Mouse (Mus musculus) cortical plate, adult 2 months (tissue): ENCODE data around the gene Qk. TPM values are rescaled to one million over a fixed set of nuclear protein-coding genes. Genes with fewer than 3 reads are reported as not detected.
A peak's percentile ranks its signal among the peaks of the same experiment; 100 is the strongest.

Experiments used
- H3K27ac ChIP-seq: fragments of 200-500 bp; 2 replicates; pipeline ENCODE4 v1.5.1; 2012; ENCODE audit warnings: low read length, control low read depth, inconsistent platforms; ENCODE audit not compliant: insufficient read depth
- H3K4me1 ChIP-seq: fragments of 200-500 bp; 2 replicates; pipeline ENCODE4 v1.6.1; 2011; ENCODE audit warnings: low read length; ENCODE audit not compliant: control insufficient read depth, insufficient read depth
- H3K4me3 ChIP-seq: fragments of 200-500 bp; 2 replicates; pipeline ENCODE4 v1.5.1; 2011; ENCODE audit warnings: mild to moderate bottlenecking, low read length, control low read depth; ENCODE audit not compliant: insufficient read depth
- CTCF ChIP-seq: fragments of 200-500 bp; IDR thresholded peaks from 2 replicates; pipeline ENCODE4 v1.5.1; 2011; ENCODE audit warnings: mild to moderate bottlenecking, control low read depth, low read length; ENCODE audit not compliant: insufficient read depth; ENCODE audit errors: extremely low read depth
- POLR2A ChIP-seq: fragments of 200-500 bp; IDR thresholded peaks from 2 replicates; pipeline ENCODE4 v1.6.1; 2011; ENCODE audit warnings: mild to moderate bottlenecking, low read length, control low read depth; ENCODE audit not compliant: insufficient read depth; ENCODE audit errors: extremely low read depth
- polyA plus RNA-seq: library from polyadenylated mRNA; depleted of rRNA; stranded (reverse); fragments of >200 nt; gene quantifications from 2 replicates; pipeline ENCODE4 v1.2.3, GENCODE M21; 2012

The Qk gene
- polyA plus RNA-seq, 1 experiment = 285 TPM

DNA sequence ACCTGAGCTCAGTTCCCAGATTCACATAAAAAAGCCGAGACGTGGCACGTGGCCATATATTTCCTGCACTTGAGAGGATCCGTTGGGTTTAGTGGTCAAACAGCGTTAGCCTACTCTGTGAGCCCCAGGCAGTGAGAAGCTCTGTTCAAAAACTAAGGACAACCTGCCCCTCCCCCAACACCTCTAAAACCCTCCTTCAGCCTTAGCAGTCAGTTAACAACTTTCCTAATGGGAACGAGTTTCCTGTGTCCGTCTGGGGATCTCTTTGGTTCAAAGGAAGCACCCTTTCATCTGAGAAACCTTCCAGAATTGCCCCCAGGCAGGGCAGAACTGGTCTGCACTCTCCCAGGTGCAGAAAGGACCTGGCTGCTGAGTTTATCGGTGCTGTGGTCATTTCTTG lies 36.1 kb upstream of the Qk start:
- H3K4me1 ChIP-seq = no peaks in the 10 kb centered on the region; the same call in 1 of the 2 replicates
- H3K4me3 ChIP-seq = no peak overlapping the region
- no peak overlapping the region for H3K27ac ChIP-seq
- TF ChIP-seq POLR2A = no peak
- TF ChIP-seq CTCF = no peak

- TF ChIP-seq CTCF (no peak), POLR2A (no peak)
- H3K4me1 ChIP-seq = peaks cover 4% of the 10 kb centered on the region; the same call in 1 of the 2 replicates
- H3K27ac ChIP-seq = peak overlapping the region; percentile 44; the same call in 1 of the 2 replicates
- H3K4me3 ChIP-seq = no peak overlapping the region
These were observed 18.6 kb upstream of the Qk start for GRCm38 (mm10) chr17:10338286-10338685.

- Histone ChIP-seq H3K4me1 (peaks cover 4% of the 10 kb centered on the region; the same call in 1 of the 2 replicates), H3K27ac (peak overlapping the region; percentile 45), H3K4me3 (no peak overlapping the region)
- TF ChIP-seq POLR2A (no peak), CTCF (no peak)
These were observed 16.9 kb upstream of the Qk start for GRCm38 (mm10) chr17:10336558-10336957.

DNA sequence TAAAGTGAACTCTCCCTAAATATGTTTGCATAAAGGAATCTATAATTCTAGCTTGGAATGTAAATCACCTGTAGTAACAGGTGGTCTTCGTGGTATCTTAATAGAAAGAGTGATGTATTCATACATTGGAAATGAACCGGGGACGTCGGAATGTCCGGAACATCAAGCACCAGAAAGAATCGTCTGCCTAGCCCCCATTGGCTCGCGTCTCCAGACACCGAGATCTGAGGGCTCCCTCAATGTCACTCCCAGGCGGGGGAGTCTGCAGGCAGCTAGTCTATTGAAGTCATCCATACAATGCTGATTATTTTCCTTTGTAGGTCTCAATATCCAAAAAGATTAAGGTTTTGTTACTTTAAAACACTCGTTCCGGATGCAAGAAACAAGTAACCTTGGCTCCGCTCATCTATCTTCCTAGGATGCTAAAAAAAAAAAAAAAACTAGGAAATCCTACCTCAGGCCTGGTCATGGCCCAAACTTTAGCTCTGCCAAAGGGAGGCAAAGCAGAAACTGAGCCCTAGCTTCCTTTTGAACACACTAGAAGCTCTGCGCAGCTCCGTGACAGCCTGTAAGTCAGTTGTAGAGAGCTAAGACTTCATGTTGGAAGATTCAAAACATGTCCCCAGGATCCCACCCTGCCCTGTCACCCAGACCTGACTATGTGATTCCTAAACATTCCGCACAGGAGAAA lies 16.3 kb upstream of the Qk start:
- Histone ChIP-seq H3K4me1 (peaks cover 4% of the 10 kb centered on the region; the same call in 1 of the 2 replicates), H3K27ac (peak overlapping the region; percentile 45), H3K4me3 (peak overlapping the region; percentile 34)
- no peak for TF ChIP-seq CTCF
- TF ChIP-seq POLR2A = no peak

DNA sequence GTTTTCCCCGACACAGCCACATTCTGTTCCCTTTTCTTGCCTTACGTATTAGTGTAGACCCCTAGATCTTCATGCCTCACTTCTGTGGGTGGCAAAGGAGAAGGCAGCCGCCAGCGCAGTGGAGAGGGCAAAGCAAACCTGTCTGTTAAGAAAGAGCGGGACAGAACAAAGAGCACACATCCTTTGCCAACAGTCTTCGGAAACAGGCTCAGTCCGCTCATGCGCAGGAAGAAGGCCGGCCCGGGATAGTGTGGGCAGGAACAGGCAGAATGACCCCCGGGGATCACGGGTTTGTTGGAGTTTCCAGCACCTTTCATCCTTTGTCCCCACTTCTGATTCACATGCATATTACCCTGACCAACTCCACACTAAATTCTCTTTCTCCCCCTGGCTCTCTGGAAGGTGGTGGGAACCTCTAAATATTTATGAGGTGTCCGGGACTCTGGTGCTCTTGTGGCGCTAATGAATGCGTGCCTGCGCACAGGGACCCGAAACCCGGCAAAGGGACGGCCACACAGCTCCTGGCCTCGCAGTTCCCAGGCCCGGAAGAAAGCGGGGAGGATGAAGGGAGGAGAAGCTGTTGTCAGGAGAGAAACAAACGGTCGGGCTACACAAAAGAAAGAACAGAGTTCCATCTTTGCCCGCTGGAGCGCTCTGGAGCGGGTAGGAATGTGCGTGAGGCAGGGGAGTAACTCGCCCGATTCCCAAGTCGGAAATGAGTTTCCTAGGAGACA lies 15.5 kb upstream of the Qk start:
- Histone ChIP-seq H3K4me1 (peaks cover 4% of the 10 kb centered on the region; the same call in 1 of the 2 replicates), H3K4me3 (peak overlapping the region; percentile 34), H3K27ac (peak overlapping the region; percentile 45)
- TF ChIP-seq POLR2A = peak; percentile 59; the same call in 1 of the 2 replicates
- no peak for TF ChIP-seq CTCF

- H3K4me3 ChIP-seq = peak overlapping the region; percentile 34; the same call in 1 of the 2 replicates
- peak overlapping the region; percentile 45 for H3K27ac ChIP-seq
- TF ChIP-seq CTCF = no peak
- no peak for TF ChIP-seq POLR2A
- peaks cover 5% of the 10 kb centered on the region; the same call in 1 of the 2 replicates for H3K4me1 ChIP-seq
These were observed 14.8 kb upstream of the Qk start for GRCm38 (mm10) chr17:10334481-10334880.

GRCm38 (mm10) chr17:10333321-10333720 lies 13.7 kb upstream of the Qk start:
- TF ChIP-seq CTCF = no peak
- TF ChIP-seq POLR2A = no peak
- H3K27ac ChIP-seq = 0 out of 2 replicates have a peak overlapping the region, but pooled peaks have one; percentile 41
- no peak overlapping the region for H3K4me3 ChIP-seq
- peaks cover 5% of the 10 kb centered on the region; the same call in 1 of the 2 replicates for H3K4me1 ChIP-seq

- H3K27ac ChIP-seq = no peak overlapping the region
- TF ChIP-seq POLR2A (no peak), CTCF (no peak)
- peaks cover 5% of the 10 kb centered on the region; the same call in 1 of the 2 replicates for H3K4me1 ChIP-seq
These were observed 12.5 kb upstream of the Qk start for GRCm38 (mm10) chr17:10332127-10332526.

GRCm38 (mm10) chr17:10329461-10329860 lies 9.8 kb upstream of the Qk start:
- Histone ChIP-seq H3K4me1 (0 out of 2 replicates have a peak, but pooled peaks cover 3% of the 10 kb centered on the region), H3K27ac (peak overlapping the region; percentile 15; the same call in 1 of the 2 replicates), H3K4me3 (no peak overlapping the region)
- TF ChIP-seq CTCF (no peak), POLR2A (no peak)

More at GRCm38 (mm10) chr17:10332127-10332526, 12.5 kb upstream of the Qk start:
- H3K4me3 ChIP-seq = no peak overlapping the region
